9 mouse cellular contexts compared by ENCODE assay signal in genomic region chr16:21358313-21358920, GRCm38 (mm10).
DNase-seq lines count a peak whose midpoint lies in the region; ATAC-seq and TF ChIP-seq lines count a peak whose summit lies in the region.
"Had no signal": no experiment of that assay in that cellular context is flagged by ENCODE, and none has a peak within 500 bp of the region (broad histone marks: within the 10 kb centered on the region; RNA-seq: fewer than 3 reads in every experiment).

No protein-coding gene starts in this region.

- no peaks in the 10 kb centered on the region for H3K36me3 ChIP-seq in spleen, adult 2 months (ENCODE audit: control insufficient read depth, insufficient read depth, low read length)
- no peaks in the 10 kb centered on the region for H3K36me3 ChIP-seq in liver, embryonic 12.5 days
- no peaks in the 10 kb centered on the region for H3K36me3 ChIP-seq in heart, adult 2 months (ENCODE audit: control insufficient read depth, insufficient read depth, low read length)

- no peaks in the 10 kb centered on the region for H3K27me3 ChIP-seq in spleen, adult 2 months (ENCODE audit: control insufficient read depth, insufficient read depth, low read length)
- peaks cover 6% of the 10 kb centered on the region; the same call in 1 of the 2 replicates for H3K27me3 ChIP-seq in liver, embryonic 12.5 days (replicated peaks)
- H3K27me3 ChIP-seq in heart, adult 2 months (ENCODE audit: control insufficient read depth, insufficient read depth, low read length): no peaks in the 10 kb centered on the region

- intact Hi-C loops in heart, adult 2 months (cut with DNase I): no loop called here

- no peak for TF ChIP-seq CTCF in spleen, adult 2 months (IDR thresholded peaks at IDR 0.05; ENCODE audit: extremely low read depth, insufficient read depth, insufficient read length, insufficient replicate concordance)
- TF ChIP-seq CTCF in heart, adult 2 months (IDR thresholded peaks at IDR 0.05): no peak

- DNase-seq in frontal cortex, adult 2 months (ENCODE audit: extremely low spot score in 1 of 2, low spot score in 1 of 2): peak; percentile 44 to 80
- no peak for DNase-seq in frontal cortex, postnatal 10 days (ENCODE audit: low spot score in 2 of 2)
- no peak for DNase-seq in spleen, adult 2 months (ENCODE audit: low read depth in 1 of 2, low spot score in 2 of 2)
- no peak for DNase-seq in spleen, adult 18-20 months
- no peak for DNase-seq in urinary bladder, adult 18-20 months (ENCODE audit: low spot score in 2 of 2)
- no peak for DNase-seq in adrenal gland, postnatal 4 days (ENCODE audit: low spot score in 2 of 2)
- DNase-seq in heart, adult 2 months: no peak
- DNase-seq: adrenal gland, postnatal 25 days had no signal

- peak overlapping the region; percentile 30; the same call in 1 of the 2 replicates for H3K27ac ChIP-seq in spleen, adult 2 months (ENCODE audit: insufficient read depth, low read length)
- peak overlapping the region; percentile 98 for H3K27ac ChIP-seq in liver, embryonic 12.5 days
- no peak overlapping the region for H3K27ac ChIP-seq in heart, adult 2 months

- TF ChIP-seq POLR2A in spleen, adult 2 months (IDR thresholded peaks at IDR 0.05; ENCODE audit: low read depth, low read length): no peak
- TF ChIP-seq POLR2A in heart, adult 2 months (IDR thresholded peaks at IDR 0.05; ENCODE audit: insufficient read depth, low read depth, low read length): no peak

- no peaks in the 10 kb centered on the region for H3K9me3 ChIP-seq in liver, embryonic 12.5 days (replicated peaks)

- 41% methylated on average over 12 of the region's 12 CpGs for WGBS in spleen, adult 2 months
- 14% methylated on average over 12 of the region's 12 CpGs for WGBS in liver, embryonic 12.5 days (ENCODE audit: insufficient replicate concordance)
- 34% methylated on average over 12 of the region's 12 CpGs for WGBS in heart, adult 2 months

- no peaks in the 10 kb centered on the region for H3K79me2 ChIP-seq in heart, adult 2 months (replicated peaks; ENCODE audit: control insufficient read depth, insufficient read depth, low read length)

- H3K9ac ChIP-seq in liver, embryonic 12.5 days: peak overlapping the region; percentile 67
- H3K9ac ChIP-seq in heart, adult 2 months (ENCODE audit: low read depth, low read length): no peak overlapping the region

- no peak for TF ChIP-seq EP300 in heart, adult 2 months (IDR thresholded peaks at IDR 0.05; ENCODE audit: insufficient read depth, low read depth, low read length)

- peak overlapping the region; percentile 66 for H3K4me2 ChIP-seq in liver, embryonic 12.5 days

- no peaks in the 10 kb centered on the region for H3K4me1 ChIP-seq in spleen, adult 2 months (ENCODE audit: control insufficient read depth, insufficient read depth, insufficient read length)
- peaks cover 73% of the 10 kb centered on the region for H3K4me1 ChIP-seq in liver, embryonic 12.5 days
- peaks cover 2% of the 10 kb centered on the region; the same call in 1 of the 2 replicates for H3K4me1 ChIP-seq in heart, adult 2 months (ENCODE audit: control insufficient read depth, insufficient read depth, low read length)

- ATAC-seq in liver, embryonic 12.5 days: peak; percentile 31

- no peak overlapping the region for H3K4me3 ChIP-seq in spleen, adult 2 months (ENCODE audit: extremely low read depth, insufficient read depth, insufficient read length)
- H3K4me3 ChIP-seq in liver, embryonic 12.5 days: peak overlapping the region; percentile 35
- H3K4me3 ChIP-seq in heart, adult 2 months: no peak overlapping the region

Comparison
In these comparisons a context has a peak if more than half of its experiments do, and no peak if none do; other contexts are left out.
1. DNase-seq: peak in frontal cortex, adult 2 months (2 of 2); none in frontal cortex, postnatal 10 days (0 of 2), spleen, adult 2 months (0 of 2), spleen, adult 18-20 months (0 of 2), urinary bladder, adult 18-20 months (0 of 2), adrenal gland, postnatal 4 days (0 of 2) and heart, adult 2 months (0 of 2).